Mouse (Mus musculus): ENCODE data around the gene Pnp2. TPM values are rescaled to one million over a fixed set of nuclear protein-coding genes. Genes with fewer than 3 reads are reported as not detected.

The Pnp2 gene
- polyA plus RNA-seq, 1 experiment from 2014 or later, result 0.29 TPM

Other genes with a start within 250 kb of the Pnp2 start
- gene Olfr748, start 248.6 kb upstream of the Pnp2 start, polyA plus RNA-seq (2016; fragmentation: Nextera tagmentation; extraction: Ambion mirVana), result not detected in 2 replicates
- not detected in 2 replicates for gene Olfr749, start 210.9 kb upstream of the Pnp2 start, polyA plus RNA-seq (2016; fragmentation: Nextera tagmentation; extraction: Ambion mirVana)
- gene Ttc5, start 170.5 kb upstream of the Pnp2 start, polyA plus RNA-seq (2016; fragmentation: Nextera tagmentation; extraction: Ambion mirVana), result 95.2 and 96.7 TPM in 2 replicates
- gene Ccnb1ip1, start 148.3 kb upstream of the Pnp2 start, polyA plus RNA-seq (2016; fragmentation: Nextera tagmentation; extraction: Ambion mirVana), result not detected in 2 replicates
- 63.8 and 67.6 TPM in 2 replicates for gene Parp2, start 148.2 kb upstream of the Pnp2 start, polyA plus RNA-seq (2016; fragmentation: Nextera tagmentation; extraction: Ambion mirVana)
- 3.5 and 5.7 TPM in 2 replicates for gene Tep1, start 85.4 kb upstream of the Pnp2 start, polyA plus RNA-seq (2016; fragmentation: Nextera tagmentation; extraction: Ambion mirVana)
- gene Klhl33, start 58.5 kb upstream of the Pnp2 start, polyA plus RNA-seq (2016; fragmentation: Nextera tagmentation; extraction: Ambion mirVana), result 0.22 and 0.46 TPM in 2 replicates
- gene Osgep, start 31.1 kb upstream of the Pnp2 start, polyA plus RNA-seq (2016; fragmentation: Nextera tagmentation; extraction: Ambion mirVana), result 162 and 166 TPM in 2 replicates
- gene Apex1, start 31.0 kb upstream of the Pnp2 start, polyA plus RNA-seq (2016; fragmentation: Nextera tagmentation; extraction: Ambion mirVana), result 320 and 335 TPM in 2 replicates
- gene Pip4p1, start 25.1 kb upstream of the Pnp2 start, polyA plus RNA-seq (2016; fragmentation: Nextera tagmentation; extraction: Ambion mirVana), result 54.5 and 57.6 TPM in 2 replicates
- gene Pnp, start 24.9 kb upstream of the Pnp2 start, polyA plus RNA-seq (2016; fragmentation: Nextera tagmentation; extraction: Ambion mirVana), result 48.8 and 49.9 TPM in 2 replicates
- gene Gm49342, start 11.5 kb upstream of the Pnp2 start, polyA plus RNA-seq (2016; fragmentation: Nextera tagmentation; extraction: Ambion mirVana), result not detected in 2 replicates
- gene Rnase10, start 51.8 kb downstream of the Pnp2 start, polyA plus RNA-seq (2016; fragmentation: Nextera tagmentation; extraction: Ambion mirVana), result not detected in 2 replicates
- gene Rnase9, start 85.9 kb downstream of the Pnp2 start, polyA plus RNA-seq (2016; fragmentation: Nextera tagmentation; extraction: Ambion mirVana), result not detected in 2 replicates
- not detected in 2 replicates for gene Rnase11, start 94.2 kb downstream of the Pnp2 start, polyA plus RNA-seq (2016; fragmentation: Nextera tagmentation; extraction: Ambion mirVana)
- not detected in 2 replicates for gene Rnase12, start 101.7 kb downstream of the Pnp2 start, polyA plus RNA-seq (2016; fragmentation: Nextera tagmentation; extraction: Ambion mirVana)
- not detected in 2 replicates for gene Olfr750, start 118.4 kb downstream of the Pnp2 start, polyA plus RNA-seq (2016; fragmentation: Nextera tagmentation; extraction: Ambion mirVana)
- 17.8 and 18.9 TPM in 2 replicates for gene Rnase4, start 135.1 kb downstream of the Pnp2 start, polyA plus RNA-seq (2016; fragmentation: Nextera tagmentation; extraction: Ambion mirVana)
- gene Ang, start 135.2 kb downstream of the Pnp2 start, polyA plus RNA-seq (2016; fragmentation: Nextera tagmentation; extraction: Ambion mirVana), result 4.1 and 4.5 TPM in 2 replicates
- gene Eddm3b, start 158.4 kb downstream of the Pnp2 start, polyA plus RNA-seq (2016; fragmentation: Nextera tagmentation; extraction: Ambion mirVana), result not detected in 2 replicates
- 0.28 and 0.29 TPM in 2 replicates for gene Rnase6, start 167.9 kb downstream of the Pnp2 start, polyA plus RNA-seq (2016; fragmentation: Nextera tagmentation; extraction: Ambion mirVana)
- not detected in 2 replicates for gene Rnase1, start 190.8 kb downstream of the Pnp2 start, polyA plus RNA-seq (2016; fragmentation: Nextera tagmentation; extraction: Ambion mirVana)
- gene Rnase2b, start 206.3 kb downstream of the Pnp2 start, polyA plus RNA-seq (2016; fragmentation: Nextera tagmentation; extraction: Ambion mirVana), result not detected in 2 replicates
- not detected in 2 replicates for gene Ang2, start 243.2 kb downstream of the Pnp2 start, polyA plus RNA-seq (2016; fragmentation: Nextera tagmentation; extraction: Ambion mirVana)
- gene Ear14, start 247.4 kb downstream of the Pnp2 start, polyA plus RNA-seq (2016; fragmentation: Nextera tagmentation; extraction: Ambion mirVana), result not detected in 2 replicates